Mouse (Mus musculus) lung, adult 2 months (tissue): ENCODE measurements around the gene Mipol1.

Experiments used
- CTCF ChIP-seq: fragments of 200-500 bp; IDR thresholded peaks from 2 replicates; pipeline ENCODE4 v1.5.1; 2011; ENCODE audit warnings: mild to moderate bottlenecking, low read length, control low read depth; ENCODE audit not compliant: insufficient read depth
- POLR2A ChIP-seq: fragments of 200-500 bp; IDR thresholded peaks from 2 replicates; pipeline ENCODE4 v1.6.1; 2011; ENCODE audit warnings: low read depth, mild to moderate bottlenecking, control low read depth, low read length, borderline replicate concordance; ENCODE audit errors: extremely low read depth

DNA sequence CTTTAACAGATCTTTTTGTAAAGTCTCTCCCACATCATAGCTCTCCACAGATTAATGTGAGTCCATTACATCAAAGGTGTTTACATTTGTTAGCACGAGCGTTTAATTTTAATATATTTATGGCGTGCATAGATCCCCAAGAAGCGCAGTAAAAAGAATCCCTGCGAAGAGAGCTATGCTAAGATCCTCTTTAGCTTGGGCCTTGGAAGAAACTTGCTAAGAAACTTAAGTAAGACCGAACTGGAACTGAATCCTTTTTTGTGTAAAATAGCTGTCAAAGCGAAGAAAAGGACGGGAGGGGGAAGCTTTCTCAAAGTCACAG, 34.0 kb upstream of the Mipol1 start:
- no peak for TF ChIP-seq CTCF
- TF ChIP-seq POLR2A: no peak
